Mouse (Mus musculus) thymus, postnatal 25 days (tissue): ENCODE data around the gene Rsph3a.
"Not testable (repeated sequence)": the region's sequence is repeated elsewhere in the genome, so short reads cannot be mapped to it uniquely, and the experiment has no call there.

Experiments used
- DNase-seq: peaks from one replicate; pipeline ENCODE4 v3.0.0; 2022

Gene Rsph3a

DNA sequence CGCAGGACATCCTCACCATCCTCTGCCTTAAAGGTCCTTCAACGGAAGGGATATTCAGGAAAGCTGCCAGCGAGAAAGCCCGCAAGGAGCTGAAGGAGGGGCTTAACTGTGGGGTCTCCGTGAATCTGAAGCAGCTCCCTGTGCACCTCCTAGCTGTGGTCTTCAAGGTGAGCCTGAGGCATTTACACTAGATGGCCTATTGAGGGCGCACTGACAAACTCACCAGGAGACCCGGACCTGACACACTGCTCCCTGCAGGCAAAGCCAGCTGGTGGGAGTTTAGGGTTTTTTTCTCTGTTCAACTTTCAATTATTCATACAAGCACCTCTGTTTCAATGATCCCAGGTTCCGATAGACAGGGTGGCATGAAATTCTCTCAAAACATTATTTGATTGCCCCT lies 16.1 kb upstream of the Rsph3a start:
- no peak for DNase-seq

DNA sequence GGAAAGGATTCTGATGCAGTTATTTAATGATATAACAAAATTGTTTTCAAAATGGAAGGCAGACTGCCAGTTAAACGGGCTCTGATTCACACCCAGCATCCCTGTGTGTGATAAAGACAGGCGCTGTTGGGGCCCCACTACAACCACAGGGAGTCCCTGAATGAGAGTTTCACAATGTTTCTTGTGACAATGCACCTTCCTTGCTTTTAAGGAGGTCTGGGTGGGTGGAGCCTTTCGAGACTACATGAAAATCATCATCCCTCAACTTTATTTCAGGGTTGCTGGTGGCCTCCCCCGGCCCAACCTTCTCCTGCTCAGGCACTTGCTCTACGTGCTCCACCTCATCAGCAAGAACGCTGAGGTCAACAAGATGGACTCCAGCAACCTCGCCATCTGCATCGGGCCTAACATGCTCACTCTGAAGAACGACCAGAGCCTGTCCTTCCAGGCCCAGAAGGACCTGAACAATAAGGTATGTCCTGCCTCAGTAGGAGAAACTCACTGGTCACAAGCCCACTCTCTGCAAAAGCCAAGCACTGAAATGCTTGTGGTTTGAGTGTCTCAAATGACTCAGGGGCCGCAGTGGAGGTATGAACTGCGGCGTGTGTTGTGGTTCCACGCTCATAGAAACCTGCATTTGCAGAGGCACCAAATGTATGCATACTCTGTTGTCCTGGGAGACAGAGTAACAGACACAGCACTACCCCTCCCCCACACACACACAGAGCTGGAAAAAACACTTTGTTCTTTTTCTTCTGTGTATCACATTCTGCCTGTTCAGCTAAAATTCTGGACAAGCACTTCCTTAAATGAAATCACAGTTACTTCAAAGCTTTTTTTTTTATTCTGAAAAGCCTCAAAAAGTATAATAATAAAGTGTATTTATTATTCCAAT lies 14.1 kb upstream of the Rsph3a start:
- no peak for DNase-seq

DNA sequence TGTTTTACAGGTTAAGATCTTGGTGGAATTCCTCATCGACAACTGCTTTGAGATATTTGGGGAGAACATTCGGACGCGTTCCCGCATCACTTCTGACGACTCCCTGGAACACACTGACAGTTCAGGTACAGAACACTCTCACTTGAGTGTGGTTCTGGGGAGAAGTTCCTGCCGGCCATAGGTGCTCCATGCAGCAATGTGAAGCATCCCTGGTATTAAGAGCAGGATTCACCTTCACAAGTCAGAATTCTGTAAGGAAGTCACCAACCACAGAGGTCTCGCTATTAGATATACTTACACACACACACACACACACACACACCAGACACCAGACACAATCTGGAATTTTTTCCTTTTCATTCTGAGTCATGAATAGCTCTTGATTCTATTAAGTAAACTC lies 13.3 kb upstream of the Rsph3a start:
- not testable (repeated sequence) for DNase-seq

DNA sequence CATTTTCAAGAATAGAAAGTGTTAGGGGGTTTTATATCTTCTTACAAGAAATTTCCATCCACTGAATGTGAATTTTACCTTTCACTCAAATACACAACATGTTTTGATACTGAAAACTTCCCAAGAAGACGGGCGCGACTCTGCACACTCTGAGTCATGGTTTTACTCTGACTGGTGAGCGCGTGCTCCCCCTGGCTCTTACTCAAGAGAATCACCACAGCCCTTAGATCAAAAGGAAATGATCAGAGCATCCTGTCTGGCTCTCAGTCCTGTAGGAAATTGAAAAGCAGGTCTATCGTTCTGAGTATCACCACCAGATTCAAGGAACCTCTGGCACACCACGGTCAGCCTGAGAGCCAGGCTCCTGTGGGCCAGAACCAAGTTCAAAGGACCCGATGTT lies 5.8 kb upstream of the Rsph3a start:
- DNase-seq: peak; percentile 58

DNA sequence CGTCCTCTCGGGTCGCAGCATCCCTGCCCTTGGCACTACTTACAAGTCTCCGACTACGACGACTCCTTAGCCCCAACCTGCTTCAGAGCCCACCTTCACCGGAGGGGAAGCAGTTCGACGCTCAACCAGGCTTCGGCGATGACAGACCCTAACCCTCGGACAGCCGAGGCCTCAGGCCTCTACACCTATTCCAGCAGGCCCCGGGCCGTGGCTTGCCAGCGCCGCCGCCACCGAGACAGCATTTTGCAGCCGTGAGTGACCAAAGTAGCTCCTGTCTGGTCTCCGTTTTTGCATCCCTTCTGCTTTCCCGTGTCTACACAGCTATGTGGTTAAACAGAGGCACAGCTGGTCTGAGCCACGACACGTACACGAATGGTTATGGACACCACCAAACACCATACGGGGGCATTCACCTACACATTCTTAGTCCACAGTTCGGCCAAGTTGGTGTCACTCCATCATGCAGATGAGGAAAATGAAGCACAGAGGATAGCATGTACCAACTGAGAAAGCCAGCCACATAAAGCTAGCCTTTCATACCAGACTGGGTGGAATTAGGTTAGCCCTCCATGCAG lies 726 bp downstream of the Rsph3a start:
- DNase-seq: not testable (repeated sequence)

DNA sequence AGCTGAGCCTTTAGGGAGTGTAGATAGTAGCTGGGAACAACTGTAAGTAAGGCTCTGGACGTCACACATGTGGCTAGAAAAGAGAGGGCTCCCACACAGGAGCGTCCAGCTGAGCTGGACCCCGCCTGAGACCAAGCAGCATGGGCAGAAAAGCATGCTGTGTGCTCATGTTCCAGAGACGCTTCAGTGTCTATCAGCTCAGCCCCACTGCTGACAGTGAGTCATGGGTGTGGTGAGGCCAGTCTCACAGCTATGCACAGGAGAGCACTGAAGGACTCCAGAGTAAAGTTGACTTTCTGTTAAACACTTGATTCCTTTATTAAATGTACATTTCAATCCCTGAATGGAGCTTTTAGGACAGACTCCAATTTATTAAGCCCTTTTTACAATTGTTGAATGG lies 5.9 kb downstream of the Rsph3a start:
- not testable (repeated sequence) for DNase-seq

DNA sequence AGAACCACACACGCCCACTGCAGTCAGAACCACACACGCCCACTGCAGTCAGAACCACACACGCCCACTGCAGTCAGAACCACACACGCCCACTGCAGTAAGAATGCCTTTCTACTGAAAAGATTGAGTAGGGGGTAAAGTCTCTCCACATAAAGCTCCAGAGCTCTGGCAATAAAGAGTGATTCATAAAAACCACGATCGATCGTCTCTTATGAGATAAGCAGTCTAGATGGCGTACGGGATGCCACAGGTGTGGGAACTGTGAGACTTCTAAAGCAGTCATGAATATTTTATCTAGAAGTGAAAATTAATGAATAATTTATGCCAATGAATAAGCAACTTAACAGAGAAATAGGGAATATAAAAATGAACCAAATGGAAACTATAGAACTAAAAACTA lies 11.8 kb downstream of the Rsph3a start:
- not testable (repeated sequence) for DNase-seq

DNA sequence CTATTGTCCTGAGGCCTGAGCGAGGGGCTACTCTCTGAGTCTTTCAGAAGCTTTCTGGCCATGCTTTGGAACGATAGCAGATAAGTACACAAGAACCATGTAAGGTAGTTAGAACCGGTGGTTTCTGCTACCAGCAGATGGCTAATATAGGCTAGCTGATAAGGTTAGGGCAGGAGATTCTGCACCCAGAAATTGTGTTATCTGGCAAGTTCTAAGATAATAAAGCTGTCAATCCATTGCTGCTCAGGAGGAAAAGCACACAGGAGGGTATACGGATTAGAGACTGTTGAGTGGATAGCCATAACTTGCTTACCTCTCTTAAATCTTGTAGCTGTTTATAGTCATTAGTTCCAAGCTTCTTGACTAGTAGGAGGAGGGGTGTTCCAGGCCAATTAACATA lies 17.9 kb downstream of the Rsph3a start:
- DNase-seq: not testable (repeated sequence)

DNA sequence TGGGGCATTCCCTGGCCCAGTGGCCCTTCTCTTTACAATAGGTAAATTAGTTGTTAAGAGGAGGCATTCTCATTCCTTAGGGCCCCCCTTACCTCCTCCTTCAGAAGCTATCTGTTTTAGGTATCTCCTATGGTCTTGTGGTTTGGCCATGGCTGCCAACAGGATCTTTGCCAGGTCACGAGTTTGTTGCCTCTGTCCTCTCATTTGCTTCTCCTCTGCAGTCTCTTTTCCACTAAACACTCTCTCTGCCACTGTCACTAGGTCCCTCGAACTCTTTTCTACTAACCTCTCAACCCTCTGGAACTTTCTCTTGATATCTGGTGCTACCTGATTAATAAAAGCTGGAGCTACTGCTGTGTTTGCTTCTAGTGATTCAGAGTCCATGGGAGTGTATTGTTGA lies 19.0 kb downstream of the Rsph3a start:
- not testable (repeated sequence) for DNase-seq

DNA sequence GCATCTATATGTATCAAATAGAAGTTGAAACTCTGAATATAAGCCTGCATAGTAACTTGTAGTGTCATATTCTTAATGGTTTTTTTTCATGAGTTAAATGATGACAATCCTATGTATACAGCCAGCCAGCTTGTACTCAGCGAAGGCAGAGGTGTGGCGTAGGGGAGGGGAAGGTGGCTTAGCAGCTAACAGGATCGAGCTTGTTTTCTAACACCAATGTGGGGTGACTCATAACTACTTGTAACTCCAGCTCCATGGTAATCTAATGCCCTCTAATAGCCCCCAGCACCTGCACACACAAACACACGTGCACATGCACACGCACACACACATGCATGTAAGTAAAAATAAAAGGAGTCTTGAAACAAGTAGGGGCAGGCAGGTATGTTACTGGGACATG lies 23.1 kb downstream of the Rsph3a start:
- DNase-seq: not testable (repeated sequence)

DNA sequence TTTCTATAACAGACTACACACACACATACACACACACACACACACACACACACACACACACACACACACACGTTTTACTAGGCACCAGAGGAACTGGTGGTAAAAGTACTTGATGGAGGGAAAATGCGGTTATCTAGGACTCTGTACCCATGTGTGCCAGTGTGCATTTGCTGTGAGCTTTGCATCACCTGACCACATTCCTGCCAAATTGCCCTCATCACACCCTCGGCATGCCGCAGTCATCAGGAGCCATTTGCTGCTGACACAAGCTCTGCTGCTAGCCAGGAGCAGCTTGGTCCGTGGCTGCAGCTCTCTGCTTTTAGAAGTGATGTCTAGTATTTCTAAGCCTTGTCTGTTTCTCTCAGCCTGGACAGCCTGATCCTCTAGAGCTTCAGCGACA lies 24.4 kb downstream of the Rsph3a start:
- not testable (repeated sequence) for DNase-seq

DNA sequence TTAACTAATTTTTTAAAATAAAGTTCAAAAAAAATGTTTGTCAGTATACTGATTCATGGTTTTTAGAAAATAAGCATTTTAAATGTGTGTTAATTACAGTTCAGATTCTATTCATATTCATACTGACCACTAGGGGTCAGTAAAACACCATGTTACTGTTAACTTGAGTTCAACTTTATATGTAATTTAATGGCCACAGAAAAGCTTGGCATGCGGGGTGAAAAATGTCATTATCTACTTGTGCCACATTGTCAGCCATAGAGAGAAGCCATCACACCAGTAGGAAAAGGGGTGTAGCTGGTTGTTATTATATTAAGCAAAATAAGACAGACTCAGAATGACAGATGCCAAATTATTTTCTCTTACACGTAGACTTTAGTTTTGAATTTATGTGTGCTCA lies 38.1 kb downstream of the Rsph3a start:
- DNase-seq: not testable (repeated sequence)

DNA sequence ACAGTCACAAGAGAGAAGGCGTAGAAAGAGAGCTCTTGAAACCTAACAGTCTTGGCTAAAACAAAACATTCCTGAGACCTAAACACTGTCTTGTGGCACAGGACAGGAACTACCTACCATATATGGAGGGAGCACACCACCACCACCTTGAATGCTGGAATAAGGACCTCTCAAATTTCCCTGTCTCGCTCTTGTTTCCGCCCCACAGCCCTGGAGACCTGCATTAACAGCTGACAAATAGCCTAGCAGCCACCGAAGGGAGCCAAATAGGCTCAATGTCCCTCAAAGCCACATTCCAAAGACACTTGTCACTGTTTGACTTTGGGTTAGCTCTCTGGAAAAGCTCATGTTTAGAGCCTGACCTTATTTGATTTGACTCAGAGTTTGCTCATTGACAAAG lies 40.2 kb downstream of the Rsph3a start:
- DNase-seq: not testable (repeated sequence)

DNA sequence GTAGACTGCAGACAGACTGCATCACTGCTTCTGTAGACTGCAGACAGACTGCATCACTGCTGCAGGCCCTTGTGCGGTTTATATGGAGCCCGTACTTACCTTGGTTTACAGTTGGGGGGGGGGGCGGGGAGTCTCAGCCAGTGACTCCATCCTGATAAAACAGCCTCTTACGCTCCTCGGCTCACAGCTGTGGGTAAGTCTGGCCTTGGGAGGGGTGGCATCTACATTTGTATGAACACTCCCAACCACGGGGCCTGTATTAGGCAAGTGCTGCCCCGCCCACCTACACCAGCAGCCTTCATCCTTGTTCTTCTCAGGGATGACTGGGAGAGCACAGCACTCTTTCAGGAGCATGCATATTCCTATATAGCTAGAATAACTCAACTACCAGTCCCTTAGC lies 41.6 kb downstream of the Rsph3a start:
- DNase-seq: not testable (repeated sequence)

DNA sequence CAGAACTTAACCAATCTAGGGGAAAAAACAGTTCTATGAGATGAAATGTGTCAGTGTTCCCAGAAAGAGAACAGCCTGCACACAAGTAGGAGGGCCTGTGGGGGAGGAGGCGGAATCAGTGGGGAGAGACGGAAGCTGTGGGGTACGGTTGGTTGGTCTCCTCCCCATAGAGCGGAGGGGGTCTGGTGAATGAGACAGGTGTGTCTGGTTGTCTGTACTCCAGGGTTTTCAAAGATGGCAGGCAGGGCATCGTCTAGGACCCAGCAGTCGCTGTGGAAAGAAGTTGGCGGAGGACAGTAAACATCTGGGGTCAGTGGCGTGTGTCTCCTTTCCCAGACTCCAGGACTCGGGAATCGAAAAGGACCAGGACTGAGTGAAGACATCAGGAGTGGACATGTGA lies 57.8 kb downstream of the Rsph3a start:
- not testable (repeated sequence) for DNase-seq

DNA sequence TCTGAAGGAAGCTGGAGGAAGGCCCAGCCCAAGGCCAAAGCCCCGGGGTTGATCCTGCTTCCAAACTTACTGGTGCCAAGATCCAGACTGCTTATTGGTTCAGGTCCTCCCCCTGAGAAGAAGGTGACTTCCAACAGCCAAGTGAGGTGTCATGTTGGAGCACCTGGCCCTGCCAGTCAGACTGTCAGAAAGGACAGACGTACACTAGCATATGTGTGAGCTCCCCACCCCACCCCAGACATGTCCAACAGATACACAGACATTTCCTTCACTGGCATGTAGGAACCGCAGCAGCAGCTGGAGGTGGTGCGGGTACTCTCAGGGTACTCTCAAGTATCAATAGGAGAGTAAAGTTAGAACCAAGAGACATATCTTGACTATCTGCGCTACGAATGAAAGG lies 61.4 kb downstream of the Rsph3a start:
- not testable (repeated sequence) for DNase-seq

DNA sequence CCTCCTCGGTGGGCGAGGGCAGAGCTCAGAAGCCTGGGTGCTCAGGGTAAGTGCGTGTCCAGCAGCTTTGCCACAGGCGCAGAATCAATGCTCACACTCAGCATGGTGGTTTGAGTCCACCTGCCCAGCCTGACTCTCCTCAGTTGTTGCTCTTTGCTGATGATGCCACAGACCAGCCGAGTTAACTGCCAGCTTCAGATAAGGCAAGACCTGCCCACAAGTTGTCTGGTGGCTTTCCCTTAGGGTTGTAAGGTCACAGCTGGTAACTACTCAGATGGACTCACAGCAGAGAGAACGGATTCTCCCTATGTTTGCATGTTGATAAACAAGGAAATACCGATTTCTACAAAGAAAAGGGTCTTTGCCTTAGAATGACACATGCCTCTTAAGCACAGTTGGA lies 64.2 kb downstream of the Rsph3a start:
- not testable (repeated sequence) for DNase-seq

DNA sequence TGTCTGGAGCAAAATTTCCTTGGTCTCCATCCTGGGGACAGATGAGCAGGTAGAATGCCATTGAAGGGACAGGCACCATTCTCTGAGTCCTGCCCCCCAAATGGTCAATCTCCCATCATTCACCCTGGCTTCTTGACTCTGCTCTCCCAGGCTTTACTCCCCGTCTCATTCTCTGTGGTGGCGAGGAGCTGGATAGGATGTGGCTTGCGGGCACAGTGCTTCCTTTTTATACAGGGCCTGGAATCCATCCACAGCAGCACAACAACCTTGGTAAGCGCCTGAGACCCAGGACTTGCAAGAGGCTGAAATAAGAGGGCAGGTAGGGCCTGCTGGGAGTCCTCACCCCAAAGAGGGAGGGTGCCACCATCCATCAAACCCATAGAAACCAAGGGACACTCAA lies 68.6 kb downstream of the Rsph3a start:
- not testable (repeated sequence) for DNase-seq

DNA sequence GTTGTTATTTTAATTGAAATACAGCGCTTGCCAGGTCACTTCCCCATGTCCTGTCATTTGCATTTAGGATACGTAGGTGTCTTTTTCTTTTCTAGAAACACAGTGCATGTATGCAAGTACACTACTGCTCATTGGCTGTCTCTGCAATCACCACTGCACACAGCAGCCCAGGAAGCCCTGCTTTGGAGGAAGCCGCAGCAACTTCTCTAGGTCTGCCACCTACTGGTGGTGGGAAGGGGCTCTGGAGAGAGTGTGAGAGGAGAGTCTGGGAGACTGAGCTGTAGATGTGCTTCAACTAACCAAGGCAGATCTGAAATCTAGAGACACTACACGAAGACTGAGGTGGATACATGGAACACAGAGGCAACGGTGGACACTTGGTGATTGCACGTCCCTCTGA lies 77.3 kb downstream of the Rsph3a start:
- not testable (repeated sequence) for DNase-seq

DNA sequence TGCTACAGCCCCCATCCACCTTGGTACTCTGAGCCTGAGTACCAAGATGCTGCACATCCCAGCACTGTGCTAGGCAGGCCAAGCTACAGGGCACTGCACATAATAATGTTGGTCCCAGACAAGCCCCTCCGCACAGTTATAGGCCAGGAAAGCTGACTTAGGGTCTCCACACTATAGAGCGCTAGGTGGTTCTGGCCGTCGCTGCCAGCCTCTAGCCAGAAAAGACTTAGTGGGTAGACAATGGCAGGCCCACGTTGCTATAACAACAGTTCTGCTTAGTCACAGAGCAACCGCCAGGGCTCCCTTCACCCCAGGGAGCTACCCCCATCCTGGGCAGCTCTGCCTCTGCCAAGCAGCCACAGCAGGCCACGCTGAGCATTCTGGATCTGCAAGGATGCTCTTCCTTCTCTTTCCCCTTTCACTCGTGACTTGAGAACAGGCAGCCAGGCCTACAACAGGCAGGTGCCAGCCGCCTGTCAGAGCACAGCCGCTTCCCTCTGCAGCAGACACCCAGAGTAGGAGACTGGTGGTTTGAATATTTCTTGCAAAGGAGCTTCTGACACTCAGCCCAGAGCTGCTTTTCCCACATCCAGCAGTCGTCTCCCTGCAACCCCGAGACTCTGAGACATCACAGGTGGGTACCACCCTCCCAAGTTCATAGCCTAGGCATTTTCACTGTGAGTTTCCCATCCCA lies 82.2 kb downstream of the Rsph3a start:
- not testable (repeated sequence) for DNase-seq
